8 mouse cellular contexts compared by ENCODE assay signal in genomic region chr4:82508281-82508687, GRCm38 (mm10).
DNase-seq lines count a peak whose midpoint lies in the region; ATAC-seq and TF ChIP-seq lines count a peak whose summit lies in the region.

No protein-coding gene starts in this region.

- no peaks in the 10 kb centered on the region for H3K9me3 ChIP-seq in lung, embryonic 16.5 days (ENCODE audit: control insufficient read depth, low read length)
- H3K9me3 ChIP-seq in forebrain, postnatal 0 days (ENCODE audit: low read length): no peaks in the 10 kb centered on the region
- no peaks in the 10 kb centered on the region for H3K9me3 ChIP-seq in midbrain, embryonic 14.5 days (ENCODE audit: control insufficient read depth, low read length)

- peak overlapping the region; percentile 98 for H3K4me3 ChIP-seq in lung, embryonic 16.5 days (ENCODE audit: low read length)
- peak overlapping the region; percentile 79 for H3K4me3 ChIP-seq in forebrain, postnatal 0 days (ENCODE audit: low read depth, low read length)
- H3K4me3 ChIP-seq in midbrain, embryonic 14.5 days (replicated peaks; ENCODE audit: low read depth, low read length): peak overlapping the region; percentile 72

- H3K36me3 ChIP-seq in lung, embryonic 16.5 days (ENCODE audit: control insufficient read depth, insufficient read depth, low read length): no peaks in the 10 kb centered on the region
- H3K36me3 ChIP-seq in forebrain, postnatal 0 days (ENCODE audit: insufficient read depth): no peaks in the 10 kb centered on the region
- no peaks in the 10 kb centered on the region for H3K36me3 ChIP-seq in midbrain, embryonic 14.5 days (ENCODE audit: control insufficient read depth, insufficient read depth, low read length)

- peak overlapping the region; percentile 98 for H3K4me2 ChIP-seq in lung, embryonic 16.5 days (ENCODE audit: low read depth, low read length)
- peak overlapping the region; percentile 92 for H3K4me2 ChIP-seq in forebrain, postnatal 0 days (ENCODE audit: low read depth)
- peak overlapping the region; percentile 98 for H3K4me2 ChIP-seq in midbrain, embryonic 14.5 days (ENCODE audit: low read length)

- no peak for DNase-seq in lung, postnatal 14 days
- no peak for DNase-seq in forebrain, postnatal 0 days
- peak; percentile 65 to 68 for DNase-seq in kidney, adult 8-10 months
- DNase-seq in midbrain, embryonic 14.5 days: no peak
- DNase-seq in Muller cell, postnatal 12 days (ENCODE audit: inconsistent ontology term): no peak
- no peak for DNase-seq in left cerebral cortex, adult 18-20 months (ENCODE audit: low spot score in 2 of 2)

- ATAC-seq in lung, embryonic 16.5 days (ENCODE audit: low read depth): no peak
- no peak for ATAC-seq in forebrain, postnatal 0 days
- no peak for ATAC-seq in midbrain, embryonic 14.5 days (ENCODE audit: low FRiP score, low TSS enrichment)
- no peak for ATAC-seq in megakaryocyte, adult 5-6 weeks (ENCODE audit: poor library complexity, severe bottlenecking)

- WGBS in lung, embryonic 16.5 days: 5% methylated on average over 7 of the region's 7 CpGs
- 9% methylated on average over 7 of the region's 7 CpGs for WGBS in forebrain, postnatal 0 days
- 7% methylated on average over 7 of the region's 7 CpGs for WGBS in midbrain, embryonic 14.5 days

- H3K4me1 ChIP-seq in lung, embryonic 16.5 days (replicated peaks; ENCODE audit: control insufficient read depth, insufficient read depth, low read length): peaks cover 33% of the 10 kb centered on the region
- peaks cover 6% of the 10 kb centered on the region; the same call in 1 of the 2 replicates for H3K4me1 ChIP-seq in forebrain, postnatal 0 days (ENCODE audit: insufficient read depth)
- H3K4me1 ChIP-seq in midbrain, embryonic 14.5 days (ENCODE audit: control insufficient read depth, insufficient read depth, low read length): peaks cover 20% of the 10 kb centered on the region

- H3K27me3 ChIP-seq in lung, embryonic 16.5 days (ENCODE audit: control insufficient read depth, insufficient read depth, low read depth, low read length): no peaks in the 10 kb centered on the region
- H3K27me3 ChIP-seq in forebrain, postnatal 0 days (ENCODE audit: insufficient read depth, low read length): no peaks in the 10 kb centered on the region
- peaks cover 3% of the 10 kb centered on the region; the same call in 1 of the 2 replicates for H3K27me3 ChIP-seq in midbrain, embryonic 14.5 days (ENCODE audit: control insufficient read depth, insufficient read depth, low read length)

- TF ChIP-seq CTCF in forebrain, postnatal 0 days (IDR thresholded peaks at IDR 0.05; ENCODE audit: low read depth): no peak

- peak overlapping the region; percentile 100 for H3K27ac ChIP-seq in lung, embryonic 16.5 days (ENCODE audit: low read length)
- peak overlapping the region; percentile 100 for H3K27ac ChIP-seq in forebrain, postnatal 0 days (ENCODE audit: low read depth, low read length)
- peak overlapping the region; percentile 96 for H3K27ac ChIP-seq in midbrain, embryonic 14.5 days (replicated peaks; ENCODE audit: low read depth, low read length)

- peak overlapping the region; percentile 100 for H3K9ac ChIP-seq in lung, embryonic 16.5 days (ENCODE audit: low read length)
- H3K9ac ChIP-seq in forebrain, postnatal 0 days: peak overlapping the region; percentile 92
- peak overlapping the region; percentile 92 for H3K9ac ChIP-seq in midbrain, embryonic 14.5 days (replicated peaks; ENCODE audit: low read length)

Comparison
In these comparisons a context has a peak if more than half of its experiments do, and no peak if none do; other contexts are left out.
1. DNase-seq: peak in kidney, adult 8-10 months (2 of 2); none in lung, postnatal 14 days (single experiment), forebrain, postnatal 0 days (single experiment), midbrain, embryonic 14.5 days (single experiment), Muller cell, postnatal 12 days (single experiment) and left cerebral cortex, adult 18-20 months (0 of 2).
2. Peak in every context shown above with its lines, with median percentiles within 50 percentile points of each other: H3K27ac ChIP-seq, H3K4me2 ChIP-seq, H3K4me3 ChIP-seq and H3K9ac ChIP-seq.